Mouse (Mus musculus) kidney, postnatal 14 days (tissue): ENCODE data around the gene Tcp10a.
"Not testable (repeated sequence)": the region's sequence is repeated elsewhere in the genome, so short reads cannot be mapped to it uniquely, and the experiment has no call there.

Experiments used
- DNase-seq: peaks from one replicate; pipeline ENCODE4 v3.0.0; 2022; ENCODE audit warnings: mixed read lengths

Tcp10a gene

GRCm38 (mm10) chr17:7369401-7369800, 45.0 kb downstream of the Tcp10a start:
- not testable (repeated sequence) for DNase-seq

- not testable (repeated sequence) for DNase-seq
These were observed 47.4 kb downstream of the Tcp10a start, which contains the start of gene Gm49630 for GRCm38 (mm10) chr17:7371879-7372278. Gm49630 (minus strand) TSS chr17:7371979.

- DNase-seq: not testable (repeated sequence)
These were observed 52.7 kb downstream of the Tcp10a start for GRCm38 (mm10) chr17:7376951-7377700.

- not testable (repeated sequence) for DNase-seq
These were observed 53.5 kb downstream of the Tcp10a start for GRCm38 (mm10) chr17:7377907-7378306.

GRCm38 (mm10) chr17:7382711-7383110, 58.3 kb downstream of the Tcp10a start:
- DNase-seq: not testable (repeated sequence)

- not testable (repeated sequence) for DNase-seq
These were observed 59.0 kb downstream of the Tcp10a start for GRCm38 (mm10) chr17:7383167-7384143.

GRCm38 (mm10) chr17:7385364-7385763, 60.9 kb downstream of the Tcp10a start, which contains the start of gene Unc93a2:
Unc93a2 (minus strand) TSS chr17:7385464.
- DNase-seq: not testable (repeated sequence)

- DNase-seq: not testable (repeated sequence)
These were observed 61.6 kb downstream of the Tcp10a start for GRCm38 (mm10) chr17:7386016-7386415.

- DNase-seq: not testable (repeated sequence)
These were observed 64.0 kb downstream of the Tcp10a start for GRCm38 (mm10) chr17:7388341-7388957.

GRCm38 (mm10) chr17:7388958-7389356, 64.5 kb downstream of the Tcp10a start:
- not testable (repeated sequence) for DNase-seq

GRCm38 (mm10) chr17:7389898-7390297, 65.5 kb downstream of the Tcp10a start:
- DNase-seq: not testable (repeated sequence)

- not testable (repeated sequence) for DNase-seq
These were observed 70.7 kb downstream of the Tcp10a start for GRCm38 (mm10) chr17:7395116-7395515.
